Mouse (Mus musculus): Measurements from ENCODE around the gene Kirrel3.

The Kirrel3 gene

DNA sequence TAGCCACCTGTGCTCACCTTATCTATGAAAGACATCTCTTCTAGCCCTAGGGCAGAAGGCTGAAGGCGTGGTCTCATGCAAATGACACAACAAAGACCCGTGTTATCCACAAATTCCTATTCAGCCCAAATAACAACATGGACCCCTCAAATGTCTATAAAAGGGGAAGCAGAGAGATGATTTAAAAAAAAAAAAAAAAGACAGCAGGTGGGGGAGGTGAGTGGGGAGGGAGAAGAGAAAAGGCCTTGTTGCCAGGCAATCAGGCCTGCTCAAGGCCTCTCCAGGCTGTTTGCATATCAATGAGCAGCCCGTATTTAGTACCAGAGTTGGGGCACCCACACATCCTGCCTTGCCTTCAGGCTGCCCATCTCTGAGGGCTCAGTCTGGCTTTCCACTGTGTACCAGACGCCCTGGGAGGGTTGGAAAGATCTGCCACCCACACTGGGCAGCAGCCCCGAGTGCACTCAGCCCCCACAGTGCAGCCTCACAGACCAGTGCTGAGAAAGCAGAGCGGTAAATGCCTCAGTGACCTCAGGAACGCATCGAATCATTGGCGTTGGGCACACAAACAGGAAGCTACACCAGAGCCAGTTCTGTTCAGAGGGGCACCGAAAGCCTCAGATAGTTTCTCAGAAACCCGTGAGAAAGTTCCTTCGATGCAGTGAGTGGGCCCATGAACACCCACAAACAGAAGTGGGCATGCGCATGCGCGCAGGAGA, 510.1 kb downstream of the Kirrel3 start:
- peak; percentile 27 to 31 for DNase-seq

DNA sequence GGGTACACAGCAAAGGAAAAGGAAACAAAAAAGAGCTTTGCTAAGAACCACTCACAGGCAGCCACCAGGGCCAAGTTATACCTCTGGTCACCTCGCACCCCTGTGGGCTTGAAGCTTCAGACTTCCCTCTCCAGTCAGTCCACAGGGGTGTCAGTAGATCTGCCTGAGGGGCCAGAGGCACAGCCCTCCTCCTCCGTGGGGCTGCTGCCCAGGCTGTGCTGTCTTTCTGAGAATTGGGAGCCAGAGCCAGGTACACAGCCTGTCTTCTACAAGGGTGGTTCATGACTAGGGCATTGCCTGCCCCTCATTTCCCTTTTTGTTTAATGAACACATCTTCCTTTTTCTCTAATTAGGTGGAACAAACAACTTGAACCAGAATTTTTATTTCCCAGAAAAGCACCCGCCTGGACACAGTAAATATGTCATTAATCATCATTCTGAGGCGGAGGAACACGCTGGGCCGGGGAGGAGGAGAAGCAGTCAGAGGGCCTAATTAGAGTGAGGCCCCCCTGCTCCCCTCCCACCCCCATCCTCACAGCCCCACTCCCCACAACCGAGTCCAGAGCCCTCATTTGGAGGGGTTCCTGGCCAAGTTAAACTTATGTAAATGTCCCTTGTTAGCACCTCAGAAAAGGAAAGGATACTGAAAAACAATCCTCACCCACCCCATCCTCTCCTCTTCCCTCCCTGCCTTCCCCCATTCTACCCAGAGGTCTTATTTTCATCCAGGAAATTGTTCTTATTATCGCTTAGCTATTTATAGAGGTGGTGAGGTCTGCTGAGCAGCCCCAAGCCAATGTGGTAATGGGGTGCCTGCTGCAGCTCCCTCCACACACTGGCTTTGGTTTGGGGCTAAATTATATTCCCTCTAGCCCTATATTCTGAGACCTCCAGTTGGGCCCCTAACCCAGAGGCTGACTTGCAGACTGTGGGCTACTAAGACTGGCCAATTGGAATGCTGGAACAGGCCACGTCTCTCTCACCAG, 512.5 kb downstream of the Kirrel3 start:
- DNase-seq = no peak

DNA sequence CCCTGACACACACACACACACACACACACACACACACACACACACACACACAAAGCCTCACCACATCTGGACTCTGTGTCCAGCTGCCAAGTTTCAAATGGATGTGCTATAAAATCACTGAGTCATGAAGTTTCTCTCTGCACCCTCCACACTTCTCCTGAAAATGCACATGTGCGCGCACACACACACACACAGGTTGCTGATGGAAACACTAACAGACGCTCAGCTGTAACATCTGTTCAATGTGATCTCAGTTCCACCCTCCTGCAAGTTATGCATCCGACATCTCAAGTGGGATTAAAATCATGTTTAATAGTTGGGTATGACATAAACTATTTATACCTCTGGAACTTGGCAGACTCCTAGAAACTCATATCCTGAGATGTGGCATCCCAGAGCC, 518.4 kb downstream of the Kirrel3 start:
- no peak for DNase-seq

DNA sequence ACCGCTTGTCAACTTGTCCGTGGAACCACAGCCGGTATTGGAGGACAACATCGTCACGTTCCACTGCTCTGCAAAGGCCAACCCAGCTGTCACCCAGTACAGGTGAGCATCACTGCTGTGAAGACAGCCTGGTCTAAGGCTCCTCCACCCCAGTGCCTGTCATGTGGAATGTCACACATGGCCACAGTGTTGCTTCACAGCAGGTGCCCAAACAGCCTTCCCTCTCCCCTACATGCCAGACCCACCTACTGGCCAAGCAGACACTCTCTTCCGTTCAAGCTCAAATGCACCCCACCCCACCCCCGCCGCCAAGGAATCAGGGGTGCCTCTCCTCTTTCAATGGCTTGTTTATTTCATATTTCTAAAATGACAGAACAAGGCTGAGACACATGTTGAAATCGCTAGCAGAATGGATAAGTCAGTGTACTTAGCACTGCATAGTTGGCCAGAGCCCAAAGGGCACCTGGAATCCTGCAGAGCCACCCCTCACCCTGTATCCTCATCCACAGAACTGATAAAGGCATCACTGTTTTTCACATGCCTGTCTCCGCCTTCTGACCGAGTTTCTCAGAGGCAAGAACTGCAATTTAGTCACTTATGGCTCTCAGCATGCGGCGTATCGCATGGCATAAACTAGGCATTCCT, 522.1 kb downstream of the Kirrel3 start:
- DNase-seq = no peak

DNA sequence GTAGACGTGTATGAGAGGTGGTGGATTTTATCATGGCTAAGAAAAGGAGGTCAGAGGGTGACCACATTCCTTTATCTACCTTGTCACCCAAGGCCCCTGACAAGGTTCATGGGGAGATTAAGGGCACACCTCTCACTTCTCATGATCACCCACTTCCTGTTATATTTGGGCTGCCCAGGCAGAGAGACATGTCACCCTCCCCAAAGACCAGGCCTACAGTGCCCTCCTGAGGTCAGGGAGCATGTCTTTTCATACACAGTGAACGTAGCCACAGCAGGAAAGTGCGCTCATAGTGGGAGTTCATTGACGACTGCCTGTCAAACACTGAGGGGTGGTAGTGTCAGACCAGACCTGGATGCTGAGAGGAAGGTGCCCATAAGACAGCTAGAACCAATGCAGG, 531.1 kb downstream of the Kirrel3 start:
- peak; percentile 49 to 54 for DNase-seq

DNA sequence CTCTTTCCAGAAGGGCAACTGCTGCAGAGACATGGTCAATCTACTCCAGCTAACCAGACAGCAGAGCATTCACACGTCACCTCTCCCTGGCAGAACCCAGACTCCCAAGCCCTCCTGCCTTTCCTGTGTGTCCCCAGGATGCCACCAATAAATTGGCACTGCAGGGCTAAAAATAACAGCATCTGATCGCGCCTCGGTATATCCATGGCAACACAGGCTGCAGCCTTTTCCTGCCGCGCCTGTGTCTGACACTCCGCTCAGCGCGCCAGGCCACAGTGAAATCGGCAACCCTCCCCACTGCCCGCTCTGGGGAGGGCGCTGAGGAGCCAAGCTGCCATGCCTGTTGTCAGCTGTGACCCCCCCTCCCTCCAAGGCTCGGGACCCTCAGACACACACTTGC, 531.9 kb downstream of the Kirrel3 start:
- DNase-seq = no peak

DNA sequence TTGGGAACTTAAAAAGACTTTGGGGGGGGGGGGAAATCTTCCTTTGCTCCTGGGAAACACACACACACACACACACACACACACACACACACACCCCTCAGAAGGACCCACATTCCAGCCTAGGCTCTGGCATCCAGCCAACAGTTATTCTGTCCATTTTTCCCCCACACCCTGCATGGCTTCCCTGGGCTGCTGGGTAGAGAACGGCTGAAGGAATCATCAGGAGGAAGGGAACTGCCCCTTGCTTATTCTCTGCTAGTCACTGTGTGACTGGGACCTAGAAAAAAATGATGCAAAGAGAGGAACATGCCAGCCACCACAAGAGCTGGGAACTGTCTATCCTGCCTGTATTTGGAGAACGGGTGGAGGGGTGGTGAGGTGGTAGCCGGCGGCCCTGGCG, 532.4 kb downstream of the Kirrel3 start:
- no peak for DNase-seq

DNA sequence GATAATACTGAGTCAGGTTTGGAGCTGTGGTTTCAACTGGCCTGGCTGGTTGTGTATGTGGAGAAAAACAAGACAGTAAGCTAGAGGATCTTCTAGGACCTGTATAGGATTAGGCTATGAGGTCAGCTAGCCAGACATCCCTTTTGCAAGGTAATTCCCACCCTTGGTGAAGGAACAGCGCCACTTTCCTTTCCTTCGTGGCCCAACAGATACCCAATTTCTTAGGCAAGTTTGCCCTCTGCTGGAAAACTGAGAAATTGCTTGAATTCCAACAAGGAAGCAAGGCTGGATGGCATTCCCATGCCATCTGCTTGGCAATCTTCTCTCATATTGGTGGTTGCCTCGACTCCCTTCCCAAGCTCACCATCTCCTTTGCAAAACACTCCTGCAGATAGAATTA, 533.7 kb downstream of the Kirrel3 start:
- peak in 1 of 2 experiments; percentile 12 for DNase-seq

DNA sequence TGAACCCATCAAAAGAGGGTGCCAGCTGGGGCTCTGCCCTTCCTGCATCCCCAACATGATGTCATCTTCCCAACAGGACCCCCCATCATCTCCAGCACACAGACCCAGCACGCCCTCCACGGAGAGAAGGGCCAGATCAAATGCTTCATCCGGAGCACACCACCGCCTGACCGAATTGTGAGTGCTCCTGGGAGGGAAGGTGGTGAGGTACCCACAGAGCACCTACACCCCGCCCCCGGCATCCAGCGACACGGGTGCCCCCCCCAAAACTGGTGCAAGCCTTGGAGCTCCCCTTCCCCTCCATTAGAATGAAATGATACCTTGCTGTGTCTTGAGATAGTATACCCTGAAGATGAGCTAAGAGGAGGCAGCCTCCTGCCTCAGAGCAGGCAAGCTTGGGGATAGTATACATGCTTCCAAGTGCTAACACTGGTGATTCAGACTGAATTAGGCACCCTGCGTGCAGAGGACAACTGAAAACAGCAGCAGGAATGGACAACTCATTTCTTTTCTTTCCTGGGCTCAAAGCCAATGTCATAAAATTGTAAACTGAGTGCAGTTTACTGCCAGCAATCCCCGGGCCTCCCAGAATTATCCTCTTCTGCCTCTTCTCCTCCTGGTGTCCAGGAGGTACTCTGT, 534.4 kb downstream of the Kirrel3 start:
- no peak for DNase-seq

DNA sequence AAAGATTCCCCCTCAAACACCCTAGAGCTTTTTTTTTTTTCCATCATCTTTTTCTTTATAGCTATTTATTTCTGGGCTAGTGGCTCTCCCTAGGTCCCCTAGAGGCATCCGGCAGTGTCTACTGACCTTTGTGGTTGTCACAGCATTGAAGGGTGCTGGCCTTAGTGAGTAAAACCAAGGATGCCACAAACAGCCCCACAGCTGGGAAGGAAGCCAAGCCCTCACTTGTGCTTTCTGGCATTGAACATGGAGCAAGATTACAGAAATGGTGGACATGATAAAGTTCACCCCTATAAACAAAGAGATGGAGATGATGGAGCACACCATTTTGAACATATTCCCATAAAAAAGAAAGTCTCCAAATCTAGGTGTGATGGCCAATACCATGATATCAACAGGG, 536.0 kb downstream of the Kirrel3 start:
- DNase-seq = no peak

DNA sequence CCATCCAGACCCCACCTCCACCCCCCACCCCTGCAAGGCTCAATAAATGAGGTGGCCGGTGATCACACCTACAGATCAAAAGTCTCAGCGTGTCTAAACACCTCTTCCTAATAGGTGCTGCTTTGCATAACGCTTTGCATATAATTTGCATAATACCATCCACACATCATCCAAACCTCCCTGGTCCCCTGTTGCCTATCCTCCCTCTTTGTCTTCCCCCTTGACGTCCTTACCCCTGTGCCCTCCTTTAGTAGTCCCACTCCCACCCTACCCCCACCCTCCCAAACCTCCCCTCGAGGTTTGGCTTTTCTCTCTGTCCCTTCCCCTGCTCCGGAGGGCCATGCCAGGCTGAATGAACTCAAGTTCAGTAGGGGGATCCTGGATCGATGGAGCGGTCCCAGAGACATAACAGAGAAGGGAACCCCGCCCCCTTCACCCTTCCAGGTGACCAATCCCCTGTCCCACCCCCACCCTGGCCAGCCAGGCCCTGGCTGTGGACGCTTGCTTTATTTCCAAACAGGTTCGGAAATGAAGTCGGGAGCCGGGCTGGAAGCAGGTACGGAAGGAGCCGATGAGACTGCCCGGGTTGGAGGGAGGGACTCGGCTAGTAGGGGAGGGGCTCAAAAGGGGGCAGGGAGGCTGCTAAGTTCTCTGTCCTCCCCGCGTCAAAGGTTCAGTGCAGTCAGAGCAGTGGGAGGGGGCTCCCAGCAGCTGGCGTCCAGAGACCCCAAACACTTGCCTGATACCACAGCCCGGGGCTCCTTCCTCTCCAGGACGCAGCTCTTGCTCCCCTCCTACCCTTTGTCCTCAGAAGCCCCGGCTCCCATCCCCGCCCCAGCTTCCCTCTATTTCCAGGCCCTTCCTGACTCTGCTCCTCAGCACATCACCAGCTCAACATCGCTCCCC, 539.1 kb downstream of the Kirrel3 start:
- no peak for DNase-seq

DNA sequence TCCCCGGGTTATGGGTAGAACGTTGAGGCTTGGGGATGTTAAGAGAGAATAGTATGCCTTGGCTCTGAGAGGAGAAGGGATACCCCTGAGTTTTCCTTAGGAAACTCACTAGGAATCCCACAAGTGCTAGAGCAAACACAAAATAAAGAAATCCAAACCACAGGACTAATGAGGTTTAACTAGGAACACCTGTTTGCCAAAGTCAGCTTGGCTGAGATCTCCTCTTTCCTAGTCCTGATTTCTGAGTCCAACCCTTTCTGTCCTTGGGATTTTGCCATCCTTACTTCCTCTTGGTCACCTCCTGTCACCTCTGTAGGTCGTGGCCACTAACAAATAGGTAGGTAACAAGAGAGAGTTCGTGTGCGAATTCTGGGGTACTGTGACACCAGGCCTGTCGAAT, 540.6 kb downstream of the Kirrel3 start:
- no peak for DNase-seq

DNA sequence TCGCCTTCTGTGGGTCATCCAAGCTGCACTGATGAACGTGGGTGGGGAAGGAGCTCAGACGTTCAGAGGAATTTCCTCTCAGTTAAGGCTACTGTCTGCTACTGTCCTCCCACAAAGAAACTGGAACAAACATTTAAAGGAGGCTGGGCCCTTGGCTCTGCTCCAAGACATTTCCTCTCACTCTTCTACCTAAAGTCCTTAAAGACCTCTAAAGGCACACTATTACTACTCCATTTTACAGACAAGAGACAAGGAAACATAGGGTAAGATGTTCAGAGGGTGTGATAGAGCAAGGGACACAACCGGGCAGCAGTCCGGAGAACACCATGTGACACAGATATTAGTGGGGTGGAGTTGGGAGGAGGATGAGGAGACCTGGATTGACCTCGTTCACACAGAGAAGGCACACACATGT, 541.2 kb downstream of the Kirrel3 start:
- no peak for DNase-seq

DNA sequence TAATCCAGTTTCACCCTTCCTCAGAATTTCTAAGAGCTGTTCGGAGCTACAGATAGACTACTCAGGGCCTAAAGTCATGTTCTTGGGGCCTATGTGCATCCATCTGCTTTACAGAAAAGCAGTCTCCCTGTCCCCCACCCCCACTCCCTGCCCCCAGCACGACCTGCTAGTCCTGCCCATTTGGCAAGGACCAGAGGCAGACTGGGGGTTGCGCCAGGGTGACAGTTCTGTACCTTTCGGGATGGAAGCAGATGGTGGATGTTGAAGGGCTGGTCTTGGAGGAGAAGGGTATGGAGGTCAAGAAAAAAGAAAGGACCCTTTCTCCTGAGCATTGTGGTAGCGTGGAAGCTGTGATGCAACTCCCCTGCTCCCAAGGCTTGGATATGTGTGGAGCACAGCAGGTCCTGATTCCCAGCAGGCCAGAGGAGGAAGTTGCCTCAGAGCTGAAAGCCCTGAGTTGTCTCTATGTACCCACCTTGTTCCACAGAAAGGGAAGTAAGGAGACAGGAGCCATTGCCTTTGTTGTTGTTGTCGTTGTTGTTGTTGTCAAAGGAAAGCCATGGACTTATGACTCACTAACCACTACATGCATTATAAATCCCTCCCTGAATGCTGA, 541.8 kb downstream of the Kirrel3 start:
- no peak for DNase-seq

DNA sequence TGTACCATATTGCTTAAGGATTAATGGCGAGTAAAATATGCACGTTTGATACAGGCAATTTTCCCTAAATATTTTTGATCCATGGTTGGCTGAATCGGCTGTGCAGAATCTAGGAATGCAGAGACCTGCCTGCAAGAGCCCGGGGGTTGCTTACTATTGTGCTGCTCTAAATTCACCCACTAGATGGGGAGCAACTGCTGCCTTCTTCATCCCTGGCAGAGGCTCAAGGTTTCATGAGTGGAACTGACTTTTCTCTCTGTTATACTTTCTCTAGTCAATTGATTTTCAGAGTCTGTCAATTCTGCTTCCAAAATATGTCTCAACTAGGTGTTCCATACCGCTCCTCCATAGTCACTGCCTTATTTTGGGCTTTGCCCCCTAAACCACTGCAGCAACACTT, 545.1 kb downstream of the Kirrel3 start:
- no peak for DNase-seq

DNA sequence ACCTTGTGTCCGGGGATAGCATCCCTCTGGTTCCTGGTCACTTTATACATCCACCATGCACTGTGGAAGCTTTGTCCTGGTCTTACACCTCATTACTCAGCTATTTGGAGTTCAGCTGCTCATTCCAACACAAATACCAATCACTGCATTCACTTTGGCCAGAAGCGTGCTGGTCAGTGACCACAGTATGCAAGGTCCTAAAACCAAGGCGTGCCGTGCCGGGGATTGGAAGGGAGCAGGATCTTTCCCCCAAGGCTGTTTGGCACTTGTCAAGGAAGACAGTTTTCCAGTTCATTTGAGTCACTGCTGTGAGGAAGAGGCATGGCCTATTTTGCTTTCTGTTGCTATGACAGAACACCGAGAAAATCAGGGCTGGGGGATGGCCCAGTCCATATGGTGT, 546.8 kb downstream of the Kirrel3 start:
- DNase-seq = no peak

DNA sequence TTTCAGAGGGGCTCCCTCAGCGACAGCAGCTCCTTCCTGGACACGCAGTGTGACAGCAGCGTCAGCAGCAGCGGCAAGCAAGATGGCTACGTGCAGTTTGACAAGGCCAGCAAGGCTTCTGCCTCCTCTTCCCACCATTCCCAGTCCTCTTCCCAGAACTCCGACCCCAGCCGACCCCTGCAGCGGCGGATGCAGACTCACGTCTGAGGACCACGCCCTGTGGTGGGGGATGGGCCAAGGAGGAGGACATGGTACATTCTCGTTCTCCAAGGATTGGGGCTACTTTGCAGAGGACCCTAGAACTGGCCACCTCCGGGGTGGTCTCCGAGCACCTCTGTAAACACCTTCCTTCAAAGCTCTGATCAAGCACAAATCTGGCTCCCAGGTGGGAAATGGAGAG, 549.4 kb downstream of the Kirrel3 start:
- no peak for DNase-seq

DNA sequence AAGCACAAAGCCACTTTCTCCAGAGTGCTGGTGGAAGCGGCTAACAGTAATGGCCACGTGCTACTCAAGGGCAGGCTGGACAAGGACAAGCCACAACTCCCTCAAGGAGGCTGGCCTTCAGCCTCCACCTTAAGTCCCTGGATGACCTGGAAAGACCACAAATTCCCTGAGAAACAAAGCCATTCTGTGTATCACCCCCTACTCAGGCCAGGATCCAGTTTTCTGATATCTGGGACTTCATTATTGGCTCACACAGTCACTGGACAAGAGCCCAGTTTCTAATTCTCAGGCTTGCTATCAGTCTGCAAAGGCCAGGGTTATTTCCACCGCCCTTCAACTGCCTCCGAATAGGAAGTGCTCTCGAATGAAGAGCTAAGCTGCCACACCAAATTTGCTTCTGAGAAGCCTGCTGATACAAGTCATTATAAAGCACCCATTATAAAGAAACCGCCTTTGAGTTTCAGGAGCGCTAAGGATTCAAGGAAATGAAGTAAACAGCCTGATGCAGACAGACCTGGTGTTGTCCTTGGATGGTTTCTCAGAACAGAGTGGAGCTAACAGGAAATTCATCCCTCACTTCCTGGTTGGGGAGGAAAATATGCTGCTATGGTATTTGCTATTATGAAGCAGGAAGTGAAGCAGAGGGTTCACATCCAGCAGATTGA, 553.4 kb downstream of the Kirrel3 start:
- DNase-seq = no peak

DNA sequence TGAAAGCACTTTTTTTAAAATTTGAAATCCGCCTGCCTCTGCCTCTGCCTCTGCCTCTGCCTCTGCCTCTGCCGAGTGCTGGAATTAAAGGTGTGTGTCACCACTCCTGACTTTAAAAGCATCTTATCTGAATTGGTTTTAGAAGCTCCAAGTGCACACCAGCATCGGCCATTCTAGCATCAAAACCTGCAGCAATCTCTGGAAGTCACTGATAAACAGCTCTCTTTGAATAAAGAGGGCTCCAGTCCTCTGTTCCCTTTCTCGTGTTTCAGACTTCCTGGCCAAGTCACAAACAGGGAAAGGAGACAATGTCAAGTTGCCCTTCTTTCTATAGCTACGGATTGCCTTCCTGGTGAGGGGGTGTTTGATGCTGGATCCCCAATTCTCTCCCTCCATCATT, 554.2 kb downstream of the Kirrel3 start:
- no peak for DNase-seq

DNA sequence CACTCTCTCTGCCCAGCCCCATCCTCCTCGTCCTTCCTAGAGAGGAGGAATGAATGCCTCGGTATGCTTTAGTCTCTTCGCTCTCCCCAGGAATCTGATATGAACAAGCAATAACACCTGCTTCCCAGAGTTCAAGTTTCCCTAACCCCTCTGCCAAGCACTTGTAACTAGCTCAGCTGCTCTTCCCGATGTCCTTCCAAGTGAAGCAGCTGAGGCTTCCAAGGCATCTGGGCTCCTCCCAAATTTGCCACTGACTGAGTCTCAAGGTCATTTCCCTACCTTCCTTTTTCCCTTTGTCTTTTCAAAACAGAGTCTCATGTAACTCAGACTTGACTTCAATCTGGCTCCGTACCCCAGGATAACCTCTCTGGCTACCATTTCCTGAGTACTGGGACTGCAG, 555.8 kb downstream of the Kirrel3 start:
- DNase-seq = no peak

DNA sequence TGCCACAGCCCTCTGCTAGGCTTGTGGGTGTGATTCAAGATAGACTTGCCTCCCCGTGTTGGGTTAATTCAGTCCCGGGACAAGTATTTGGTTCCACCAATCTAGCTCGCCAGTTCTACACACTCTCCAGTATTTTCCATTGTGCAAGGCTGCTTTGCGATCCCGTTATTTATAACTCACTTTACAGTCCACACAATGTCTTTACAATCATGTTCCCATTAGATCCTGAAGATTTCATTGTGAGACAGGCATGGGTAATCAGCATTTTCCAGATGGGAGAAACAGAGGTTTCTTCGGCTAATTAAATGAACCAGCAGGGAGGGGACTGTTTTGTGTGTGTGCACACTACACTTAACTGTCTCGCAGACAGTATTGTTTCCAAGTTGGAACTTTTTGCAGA, 557.9 kb downstream of the Kirrel3 start:
- no peak for DNase-seq
